Mouse (Mus musculus) retina, postnatal 7 days (tissue): ENCODE results near the gene Bglap2.
"Not testable (repeated sequence)": the region's sequence is repeated elsewhere in the genome, so short reads cannot be mapped to it uniquely, and the experiment has no call there.

Experiments
- DNase-seq: peaks from one replicate; pipeline ENCODE4 v3.0.0-alpha.2; 2012; ENCODE audit warnings: low read depth, low spot score

The Bglap2 gene

DNA sequence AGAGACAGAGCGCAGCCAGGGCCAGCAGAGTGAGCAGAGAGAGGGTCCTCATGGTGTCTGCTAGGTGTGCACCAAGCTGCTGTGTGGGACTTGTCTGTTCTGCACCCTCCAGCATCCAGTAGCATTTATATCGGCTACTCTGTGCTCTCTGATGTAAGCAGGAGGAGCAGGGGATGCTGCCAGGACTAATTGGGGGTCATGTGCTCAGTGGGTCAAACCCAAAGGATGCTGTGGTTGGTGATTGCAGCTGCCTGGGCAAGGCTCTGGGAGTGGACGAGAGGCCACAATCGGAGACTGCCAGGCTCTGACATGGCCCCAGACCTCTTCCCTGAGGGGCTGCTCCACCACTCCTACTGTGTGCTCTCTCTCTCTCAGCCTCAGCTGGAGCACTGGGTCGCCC lies at the start of gene Bglap2:
TSS of gene Bglap2 (minus strand) at position 101 of the 400 bp plus-strand sequence.
- DNase-seq = not testable (repeated sequence)

DNA sequence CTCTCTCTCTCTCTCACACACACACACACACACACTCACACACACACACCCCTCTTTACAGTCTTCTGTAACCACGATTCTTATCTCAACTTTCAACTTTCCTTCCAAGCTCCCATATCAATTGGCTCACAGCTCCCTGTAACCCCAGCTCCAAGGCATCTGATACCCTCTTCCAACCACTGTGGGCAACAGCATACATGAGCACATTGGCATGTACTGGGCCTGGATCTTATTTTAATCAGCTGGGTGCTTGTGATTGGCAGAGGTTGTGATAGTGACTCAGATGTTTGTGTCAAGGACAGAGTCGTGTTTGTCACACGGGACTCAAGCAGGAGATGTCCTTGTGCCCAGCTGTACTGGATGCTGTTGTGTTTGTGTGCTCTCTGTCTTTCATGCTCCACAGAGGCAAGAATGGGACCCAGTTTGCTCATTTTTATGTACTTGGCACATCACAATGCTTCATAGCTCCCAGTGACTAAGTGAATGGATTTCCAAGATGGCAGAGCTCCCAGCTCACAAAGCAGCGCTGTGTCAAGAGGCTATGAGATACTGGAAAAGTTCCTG lies 48.9 kb upstream of the Bglap2 start:
- no peak for DNase-seq

DNA sequence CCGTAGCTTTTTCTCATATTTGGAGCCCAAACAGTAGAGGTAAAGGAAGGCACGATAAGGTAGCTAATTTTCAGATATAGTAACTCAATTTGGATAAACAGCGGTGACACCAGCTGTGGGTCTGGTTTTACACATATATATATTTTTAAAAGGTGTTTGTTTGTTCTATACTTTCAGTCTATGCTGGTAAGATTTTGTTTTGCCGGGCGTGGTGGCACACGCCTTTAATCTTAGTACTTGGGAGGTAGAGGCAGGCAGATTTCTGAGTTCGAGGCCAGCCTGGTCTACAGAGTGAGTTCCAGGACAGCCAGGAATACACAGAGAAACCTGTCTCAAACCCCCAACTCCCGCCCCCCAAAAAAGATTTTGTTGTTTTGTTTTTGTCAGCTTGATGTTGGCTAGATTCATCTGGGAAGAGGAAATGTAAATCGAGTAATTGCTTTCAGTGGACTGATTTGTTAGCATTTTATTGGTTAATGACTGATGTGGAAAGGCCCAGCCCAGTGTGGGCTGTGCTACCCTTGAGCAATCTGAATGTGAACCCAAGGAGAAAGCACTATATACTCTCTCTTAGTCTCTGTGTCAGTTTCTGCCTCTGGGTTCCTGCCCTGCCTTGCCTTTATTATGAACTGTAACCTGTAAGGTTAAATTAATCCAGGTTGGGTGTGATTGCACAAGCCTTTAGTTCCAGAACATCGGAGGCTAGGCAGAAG lies 47.4 kb upstream of the Bglap2 start:
- DNase-seq = no peak

DNA sequence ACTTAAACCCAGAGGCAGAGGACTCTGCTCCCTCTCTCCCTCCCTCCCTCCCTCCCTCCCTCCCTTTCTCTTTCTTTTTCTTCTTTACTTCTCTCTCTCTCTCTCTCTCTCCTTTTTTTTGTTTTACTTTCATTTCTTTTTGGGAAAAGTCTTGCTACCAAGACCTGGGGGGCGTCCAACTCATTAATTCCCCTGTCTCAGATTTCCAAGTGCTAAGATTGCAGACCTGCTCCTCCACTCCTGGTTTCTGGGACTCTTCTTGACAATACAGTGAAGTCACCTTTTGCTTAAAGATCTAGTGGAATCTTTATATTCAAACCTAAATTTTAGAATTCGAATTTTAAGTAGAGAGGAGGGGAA lies 46.8 kb upstream of the Bglap2 start:
- DNase-seq = no peak

GRCm38 (mm10) chr3:88424605-88425329 lies 46.3 kb upstream of the Bglap2 start, which contains the start of gene Slc25a44:
Gene Slc25a44 (minus strand): TSS chr3:88425139.
- DNase-seq = peak; percentile 96

GRCm38 (mm10) chr3:88422020-88422720 lies 43.7 kb upstream of the Bglap2 start:
- DNase-seq = no peak

DNA sequence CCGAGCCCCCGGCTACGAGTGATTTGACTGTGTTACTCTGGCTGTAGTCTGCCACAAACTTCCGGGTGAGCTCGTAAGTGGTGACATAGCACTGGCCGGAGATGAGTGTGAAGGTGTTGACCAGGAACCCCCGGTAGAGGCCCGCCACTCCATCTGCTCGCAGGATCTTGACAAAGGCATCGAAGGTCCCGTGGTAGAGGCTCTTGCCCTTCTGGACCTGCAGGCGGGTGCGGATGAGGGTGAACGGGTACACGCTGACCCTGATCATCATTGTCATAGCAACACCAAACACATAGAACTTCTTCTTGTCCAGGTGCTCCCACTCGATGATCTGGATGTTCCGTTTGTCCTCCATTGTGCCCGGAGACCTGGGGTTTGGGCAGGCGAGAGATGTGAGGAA lies 42.3 kb upstream of the Bglap2 start:
- no peak for DNase-seq

DNA sequence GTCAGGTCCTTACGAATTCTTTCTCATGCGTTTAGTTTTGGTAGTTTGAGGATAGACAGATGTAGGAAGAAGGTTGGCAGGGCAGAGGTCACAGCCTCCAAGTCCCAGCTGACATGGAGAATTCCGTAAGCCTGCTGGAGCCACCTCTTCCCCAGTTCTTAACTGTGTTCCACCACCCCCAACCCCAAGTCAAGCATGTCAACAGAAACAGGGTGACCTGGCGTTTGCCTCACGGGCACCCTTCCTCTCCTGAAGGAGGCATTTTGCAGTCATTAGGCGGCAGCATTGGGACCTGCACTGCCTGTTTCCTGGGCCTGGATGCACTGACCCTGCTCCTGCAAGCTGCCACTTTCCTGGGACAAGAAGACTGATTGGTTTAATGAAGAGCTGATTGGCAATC lies 39.5 kb upstream of the Bglap2 start:
- no peak for DNase-seq

- DNase-seq = no peak
Measured at GRCm38 (mm10) chr3:88415668-88416067, 37.2 kb upstream of the Bglap2 start.

DNA sequence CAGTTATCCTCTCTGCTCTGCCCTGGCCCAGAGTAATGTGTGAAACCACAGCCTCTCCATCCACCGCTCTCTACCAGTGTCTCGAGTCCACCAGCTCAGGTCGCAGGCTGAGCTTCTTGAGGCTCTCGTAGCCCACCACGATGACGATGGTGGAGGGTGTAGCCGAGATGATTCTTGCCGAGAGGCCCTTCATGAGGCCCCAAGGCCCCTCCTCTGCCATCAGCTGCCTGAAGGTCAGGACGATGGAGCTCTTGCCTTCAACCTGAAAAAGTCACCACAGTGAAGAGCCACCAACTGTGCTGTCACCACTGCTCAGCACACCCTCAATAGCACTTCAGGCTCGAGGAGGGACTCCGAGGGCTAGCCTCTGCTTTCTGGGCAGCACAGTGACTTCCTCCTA lies 34.1 kb upstream of the Bglap2 start:
- no peak for DNase-seq

DNA sequence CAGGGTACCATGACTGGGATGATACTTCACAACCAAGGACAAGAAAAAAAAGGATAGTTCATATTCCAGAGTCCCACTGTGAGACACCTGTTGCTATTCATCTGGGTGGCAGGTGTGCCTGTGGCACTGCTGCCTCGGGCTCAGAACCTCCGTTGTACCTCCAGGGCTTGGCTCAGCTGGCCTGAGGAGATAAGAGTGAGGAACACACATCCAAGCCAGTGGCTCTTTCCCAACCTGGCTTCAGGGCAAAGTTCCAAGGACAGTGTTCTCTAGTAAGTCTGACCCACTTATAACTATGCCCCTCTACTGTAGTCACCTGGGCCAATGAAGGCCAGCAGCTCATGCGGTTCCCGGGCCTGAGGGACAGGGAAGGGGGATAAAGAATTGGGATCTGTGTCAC lies 33.2 kb upstream of the Bglap2 start:
- DNase-seq = no peak

GRCm38 (mm10) chr3:88410645-88411031 lies 32.1 kb upstream of the Bglap2 start:
- no peak for DNase-seq

- peak; percentile 76 for DNase-seq
Measured at GRCm38 (mm10) chr3:88409741-88410644, 31.5 kb upstream of the Bglap2 start, which contains the start of gene Pmf1. Gene Pmf1 (minus strand): TSS chr3:88410331.

- no peak for DNase-seq
Measured at GRCm38 (mm10) chr3:88408953-88409352, 30.5 kb upstream of the Bglap2 start.

DNA sequence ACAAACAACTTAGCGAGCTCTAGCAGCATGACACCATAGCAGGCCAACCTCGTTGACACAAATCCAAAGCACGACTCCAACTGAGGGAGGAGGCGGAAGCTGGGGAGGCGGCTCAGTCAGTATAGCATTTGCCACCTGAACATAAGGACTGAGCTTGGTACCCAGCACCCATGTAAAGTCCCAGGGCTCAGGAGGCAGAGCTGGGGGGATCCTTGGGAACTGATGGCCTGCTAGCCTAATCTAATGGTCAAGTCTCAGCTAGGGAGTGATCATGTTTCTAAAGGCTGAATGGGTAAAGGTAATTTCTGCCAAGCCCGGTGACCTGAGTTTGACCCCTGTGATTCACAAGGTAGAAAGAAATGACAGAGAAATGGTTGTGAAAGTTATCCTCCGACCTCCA lies 29.0 kb upstream of the Bglap2 start:
- no peak for DNase-seq

- DNase-seq = peak; percentile 81
Measured at GRCm38 (mm10) chr3:88407090-88407489, 28.6 kb upstream of the Bglap2 start.

- DNase-seq = no peak
Measured at GRCm38 (mm10) chr3:88403522-88404230, 25.2 kb upstream of the Bglap2 start.

DNA sequence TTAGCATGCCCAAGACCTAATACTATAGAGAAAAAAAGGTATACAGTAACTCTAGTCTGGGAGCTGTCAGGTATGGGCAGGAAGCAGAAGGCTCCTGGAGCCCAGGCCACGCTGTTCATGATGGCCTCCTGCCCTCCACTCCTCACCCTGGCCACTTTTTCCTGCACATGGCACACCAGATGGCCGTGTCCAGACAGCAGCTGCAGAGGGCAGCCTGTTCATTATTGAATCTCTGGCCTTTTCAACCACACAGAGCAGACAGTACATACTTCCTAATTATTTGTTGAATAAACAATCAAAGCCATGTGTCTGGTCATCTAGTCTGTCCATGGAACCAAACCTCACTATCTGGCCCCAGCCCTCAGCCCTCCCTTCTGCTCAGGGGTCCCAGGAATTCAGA lies 20.2 kb upstream of the Bglap2 start:
- DNase-seq = no peak

- no peak for DNase-seq
Measured at GRCm38 (mm10) chr3:88395742-88396141, 17.2 kb upstream of the Bglap2 start.

- DNase-seq = no peak
Measured at GRCm38 (mm10) chr3:88395288-88395687, 16.8 kb upstream of the Bglap2 start.
